Mouse (Mus musculus) kidney, postnatal 0 days (tissue): ENCODE results near the gene Ctnnd2. TPM values are rescaled to one million over a fixed set of nuclear protein-coding genes. Genes with fewer than 3 reads are reported as not detected.

ENCODE experiments used
- ATAC-seq: fragments of 200-750 bp; cut with Nextera tagmentation; replicated peaks from 2 replicates; pipeline ENCODE4 v1.8.0; 2017; ENCODE audit warnings: low read depth, moderate number of reproducible peaks, moderate TSS enrichment, moderate library complexity; ENCODE audit not compliant: low FRiP score
- DNase-seq: peaks from one replicate; pipeline ENCODE4 v3.0.0-alpha.2; 2016; ENCODE audit warnings: low spot score
- H3K27ac ChIP-seq: fragments of 300-500 bp; sonication (generic); 2 replicates; pipeline ENCODE4 v1.5.1; 2014; ENCODE audit warnings: mild to moderate bottlenecking
- H3K27me3 ChIP-seq: fragments of 300-500 bp; sonication (generic); 2 replicates; pipeline ENCODE4 v1.6.1; 2014; ENCODE audit warnings: low read length, mixed read lengths; ENCODE audit not compliant: insufficient read depth
- H3K36me3 ChIP-seq: fragments of 300-500 bp; sonication (generic); 2 replicates; pipeline ENCODE4 v1.6.1; 2014; ENCODE audit warnings: low read length, mixed read lengths; ENCODE audit not compliant: insufficient read depth
- H3K4me1 ChIP-seq: fragments of 300-500 bp; sonication (generic); replicated peaks from 2 replicates; pipeline ENCODE4 v1.6.1; 2014; ENCODE audit warnings: antibody characterized with exemption, low read length, mixed read lengths; ENCODE audit not compliant: insufficient read depth
- H3K4me2 ChIP-seq: fragments of 300-500 bp; sonication (generic); 2 replicates; pipeline ENCODE4 v1.6.1; 2014; ENCODE audit warnings: mild to moderate bottlenecking, low read length, moderate library complexity, mixed read lengths
- H3K4me3 ChIP-seq: fragments of 300-500 bp; sonication (generic); replicated peaks from 2 replicates; pipeline ENCODE4 v1.5.1; 2014; ENCODE audit warnings: low read depth, low read length
- H3K9ac ChIP-seq: fragments of 300-500 bp; sonication (generic); 2 replicates; pipeline ENCODE4 v1.6.1; 2014; ENCODE audit warnings: low read depth, low read length
- H3K9me3 ChIP-seq: fragments of 300-500 bp; sonication (generic); replicated peaks from 2 replicates; pipeline ENCODE4 v1.6.1; 2016; ENCODE audit warnings: low read length, inconsistent platforms, mixed read lengths
- CTCF ChIP-seq: IDR thresholded peaks from 2 replicates; pipeline ENCODE4 v1.5.1; 2016; ENCODE audit warnings: antibody characterized with exemption, low read depth, mild to moderate bottlenecking, moderate library complexity
- WGBS: fragments of 180-500 bp; shearing (Covaris S2); extraction: QIAGEN DNeasy Blood & Tissue Kit; methylation state at CpG from one replicate; pipeline ENCODE4 v1.1.7; 2014; 5-methylcytosine and 5-hydroxymethylcytosine counted together
- polyA plus RNA-seq: library from polyadenylated mRNA; unstranded; fragments of >200 nt; fragmentation: Nextera tagmentation; extraction: Ambion mirVana; gene quantifications from 2 replicates; pipeline ENCODE4 v1.2.1, GENCODE M21; 2015

Gene Ctnnd2
- polyA plus RNA-seq, 1 experiment from 2014 or later: 2.8 TPM

DNA sequence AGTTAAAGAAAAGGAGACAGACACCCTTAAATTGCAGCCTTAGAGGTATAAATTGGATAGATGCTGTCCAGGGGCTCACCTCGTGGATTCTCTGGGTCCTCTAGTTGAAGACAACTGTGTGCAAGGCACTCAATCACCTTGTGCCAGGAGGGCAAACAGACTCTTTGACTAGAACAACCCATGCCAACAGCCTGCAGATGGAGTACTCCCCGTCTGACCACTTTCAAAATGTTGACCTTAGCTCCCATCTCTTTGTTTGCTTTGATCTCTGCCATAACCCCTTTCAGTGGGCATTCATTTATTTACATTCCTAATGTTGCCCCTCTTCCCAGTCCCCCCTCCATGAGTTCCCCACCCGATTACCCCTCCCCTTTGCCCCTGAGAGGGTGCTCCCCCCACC is 891.3 kb downstream of the Ctnnd2 start:
- DNase-seq (no peak), ATAC-seq (no peak)
- no peaks in the 10 kb centered on the region for H3K36me3 ChIP-seq
- no peak for TF ChIP-seq CTCF
- H3K27me3 ChIP-seq: no peaks in the 10 kb centered on the region
- no peak overlapping the region for H3K4me2 ChIP-seq
- no peaks in the 10 kb centered on the region for H3K4me1 ChIP-seq
- no peak overlapping the region for H3K27ac ChIP-seq
- 56% methylated on average over 3 of the region's 3 CpGs for WGBS
- H3K9me3 ChIP-seq: no peaks in the 10 kb centered on the region
- H3K9ac ChIP-seq: no peak overlapping the region
- H3K4me3 ChIP-seq: no peak overlapping the region

DNA sequence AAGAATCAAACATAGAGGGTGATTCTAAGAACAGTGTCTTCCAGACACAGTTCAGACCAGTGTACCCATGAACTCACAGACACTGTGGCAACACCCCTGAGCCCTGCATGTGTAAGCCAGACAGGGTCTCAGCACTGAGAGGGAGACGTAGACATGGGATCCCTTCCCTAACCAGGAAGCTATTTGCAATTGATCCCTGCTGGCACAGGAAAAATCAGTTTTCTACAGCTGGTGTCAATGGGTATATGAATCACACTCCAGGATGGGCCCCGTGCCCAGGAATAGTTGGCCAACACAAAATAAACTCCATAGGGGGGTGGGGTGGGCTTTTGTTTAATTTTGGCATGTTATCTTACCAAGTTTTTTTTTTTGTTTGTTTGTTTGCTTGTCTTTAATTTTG is 895.7 kb downstream of the Ctnnd2 start:
- ATAC-seq: no peak
- WGBS: 68% methylated on average over 2 of the region's 2 CpGs

GRCm38 (mm10) chr15:31070311-31070710 is 897.9 kb downstream of the Ctnnd2 start:
- Histone ChIP-seq H3K4me1 (no peaks in the 10 kb centered on the region), H3K4me2 (no peak overlapping the region), H3K27me3 (no peaks in the 10 kb centered on the region), H3K9ac (no peak overlapping the region), H3K27ac (no peak overlapping the region), H3K9me3 (no peaks in the 10 kb centered on the region), H3K4me3 (no peak overlapping the region), H3K36me3 (no peaks in the 10 kb centered on the region)
- TF ChIP-seq CTCF: no peak
- ATAC-seq (no peak), DNase-seq (no peak)
- WGBS: 85% methylated on average over 5 of the region's 5 CpGs

More for the DNA sequence above, 895.7 kb downstream of the Ctnnd2 start:
- H3K4me3 ChIP-seq: no peak overlapping the region
- no peak overlapping the region for H3K27ac ChIP-seq
- no peak overlapping the region for H3K9ac ChIP-seq
- no peak overlapping the region for H3K4me2 ChIP-seq
- H3K36me3 ChIP-seq: no peaks in the 10 kb centered on the region
- H3K4me1 ChIP-seq: no peaks in the 10 kb centered on the region
- no peaks in the 10 kb centered on the region for H3K9me3 ChIP-seq
- no peaks in the 10 kb centered on the region for H3K27me3 ChIP-seq
- no peak for DNase-seq
- TF ChIP-seq CTCF: no peak
